Mouse (Mus musculus) forebrain, postnatal 0 days (tissue): Measurements from ENCODE around the gene Slc25a25. TPM values are rescaled to one million over a fixed set of nuclear protein-coding genes. Genes with fewer than 3 reads are reported as not detected.

Experiments used
- ATAC-seq: fragments of 200-750 bp; cut with Nextera tagmentation; 2 replicates; pipeline ENCODE4 v1.8.0; 2017; ENCODE audit warnings: mild to moderate bottlenecking, moderate library complexity
- DNase-seq: peaks from one replicate; pipeline ENCODE4 v3.0.0-alpha.2; 2015
- H3K27ac ChIP-seq: fragments of 300-500 bp; sonication (generic); 2 replicates; pipeline ENCODE4 v1.5.1; 2014; ENCODE audit warnings: low read depth, mild to moderate bottlenecking, antibody characterized with exemption, low read length, moderate library complexity, mixed read lengths
- H3K27me3 ChIP-seq: fragments of 300-500 bp; sonication (generic); 2 replicates; pipeline ENCODE4 v1.6.1; 2014; ENCODE audit warnings: mild to moderate bottlenecking, low read length, mixed read lengths; ENCODE audit not compliant: insufficient read depth
- H3K36me3 ChIP-seq: fragments of 300-500 bp; sonication (generic); 2 replicates; pipeline ENCODE4 v1.6.1; 2014; ENCODE audit warnings: mild to moderate bottlenecking, moderate library complexity; ENCODE audit not compliant: insufficient read depth
- H3K4me1 ChIP-seq: fragments of 300-500 bp; sonication (generic); 2 replicates; pipeline ENCODE4 v1.6.1; 2014; ENCODE audit warnings: antibody characterized with exemption; ENCODE audit not compliant: insufficient read depth
- H3K4me2 ChIP-seq: fragments of 300-500 bp; sonication (generic); 2 replicates; pipeline ENCODE4 v1.6.1; 2014; ENCODE audit warnings: low read depth, mild to moderate bottlenecking, moderate library complexity
- H3K4me3 ChIP-seq: fragments of 300-500 bp; sonication (generic); 2 replicates; pipeline ENCODE4 v1.5.1; 2014; ENCODE audit warnings: low read depth, low read length, mixed read lengths
- H3K9ac ChIP-seq: fragments of 300-500 bp; sonication (generic); 2 replicates; pipeline ENCODE4 v1.6.1; 2014; ENCODE audit warnings: mild to moderate bottlenecking
- H3K9me3 ChIP-seq: fragments of 300-500 bp; sonication (generic); 2 replicates; pipeline ENCODE4 v1.6.1; 2016; ENCODE audit warnings: low read length
- CTCF ChIP-seq: sonication (generic); IDR thresholded peaks from 2 replicates; pipeline ENCODE4 v1.5.1; 2016; ENCODE audit warnings: antibody characterized with exemption, control low read depth, low read depth
- WGBS: fragments of 180-500 bp; shearing (Covaris S2); extraction: QIAGEN DNeasy Blood & Tissue Kit; methylation state at CpG from one replicate; pipeline ENCODE4 v1.1.7; 2014; 5-methylcytosine and 5-hydroxymethylcytosine counted together
- polyA plus RNA-seq: library from polyadenylated mRNA; unstranded; fragments of >200 nt; fragmentation: Nextera tagmentation; extraction: Ambion mirVana; gene quantifications from 2 replicates; pipeline ENCODE4 v1.2.1, GENCODE M21; 2015
- total RNA-seq: library from RNA; depleted of rRNA; stranded (reverse); fragments of >200 nt; gene quantifications from 2 replicates; pipeline ENCODE4 v1.2.3, GENCODE M21; 2014

The Slc25a25 gene
- total and polyA plus RNA-seq, 2 experiments from 2014 or later, result 40.9 to 62.5 TPM

DNA sequence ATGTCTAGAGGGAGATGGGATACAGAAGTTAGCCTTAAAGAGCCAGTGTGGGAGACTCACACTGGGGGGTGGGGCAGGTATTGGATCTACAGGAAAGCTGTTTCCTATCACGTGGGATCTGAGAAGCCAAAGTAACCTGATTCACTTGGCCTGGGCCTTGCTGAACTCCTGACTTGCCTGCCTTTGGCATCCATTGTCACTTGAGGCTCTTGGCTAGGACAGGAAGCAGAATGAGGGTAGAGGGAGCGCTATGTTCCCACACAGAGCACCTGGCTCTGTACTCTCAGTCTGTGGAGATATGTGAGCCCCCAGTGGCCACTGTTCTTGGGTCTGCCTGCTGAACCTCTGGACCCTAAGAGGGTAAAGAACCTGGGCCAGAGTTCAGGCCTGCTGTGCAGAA, 34.7 kb downstream of the Slc25a25 start:
- Histone ChIP-seq H3K36me3 (peaks cover 74% of the 10 kb centered on the region), H3K4me1 (no peaks in the 10 kb centered on the region), H3K27me3 (no peaks in the 10 kb centered on the region), H3K9me3 (no peaks in the 10 kb centered on the region), H3K27ac (no peak overlapping the region), H3K4me3 (no peak overlapping the region), H3K9ac (no peak overlapping the region), H3K4me2 (no peak overlapping the region)
- ATAC-seq (no peak), DNase-seq (no peak)
- no peak for TF ChIP-seq CTCF
- 87% methylated on average over 2 of the region's 2 CpGs for WGBS

DNA sequence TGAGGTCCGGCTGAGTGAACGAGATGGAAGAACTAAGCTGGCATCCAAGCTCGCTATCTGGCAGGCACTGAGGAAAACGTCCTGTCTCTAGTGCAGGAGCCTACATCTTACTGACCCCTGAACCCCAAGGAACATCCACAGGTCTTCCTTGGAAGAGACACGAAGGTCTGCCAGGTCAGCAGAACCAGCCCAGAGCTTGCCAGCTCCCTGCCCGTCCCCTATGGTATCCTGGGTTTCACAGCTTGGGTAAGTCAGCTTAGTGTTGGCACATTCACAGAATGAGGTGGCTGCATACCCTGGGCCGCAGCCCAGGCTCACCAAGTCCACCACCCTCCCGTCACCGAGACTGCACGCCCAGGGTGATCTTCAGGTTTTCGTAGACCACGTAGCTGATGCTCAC, 35.4 kb downstream of the Slc25a25 start:
- no peaks in the 10 kb centered on the region for H3K27me3 ChIP-seq
- H3K4me3 ChIP-seq, result no peak overlapping the region
- WGBS, result 93% methylated on average over 12 of the region's 12 CpGs
- DNase-seq (no peak), ATAC-seq (no peak)
- no peaks in the 10 kb centered on the region for H3K9me3 ChIP-seq
- TF ChIP-seq CTCF, result no peak
- H3K9ac ChIP-seq, result no peak overlapping the region
- H3K4me2 ChIP-seq, result no peak overlapping the region
- H3K4me1 ChIP-seq, result no peaks in the 10 kb centered on the region
- no peak overlapping the region for H3K27ac ChIP-seq
- peaks cover 68% of the 10 kb centered on the region for H3K36me3 ChIP-seq

DNA sequence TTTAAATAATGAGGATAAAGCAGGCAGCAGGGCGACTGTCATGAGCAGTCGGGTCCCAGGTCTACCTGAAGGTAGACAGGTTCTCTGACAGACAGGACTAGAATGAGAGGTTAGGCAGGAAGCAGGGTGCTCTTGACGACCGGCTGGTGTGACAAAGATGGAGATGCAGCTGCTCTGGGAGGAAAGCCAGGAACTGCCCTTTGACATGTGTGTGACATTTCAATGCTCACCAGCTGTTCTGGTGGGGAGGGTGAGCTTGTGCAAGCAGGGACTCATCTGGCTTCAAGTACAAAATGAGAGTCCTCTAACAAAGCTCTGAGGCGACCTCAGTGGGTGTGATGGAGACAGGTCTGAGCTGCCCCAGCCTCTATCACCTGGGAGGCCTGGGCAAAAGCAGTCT, 37.3 kb downstream of the Slc25a25 start:
- H3K4me2 ChIP-seq, result no peak overlapping the region
- H3K4me3 ChIP-seq, result no peak overlapping the region
- no peaks in the 10 kb centered on the region for H3K27me3 ChIP-seq
- WGBS, result 68% methylated on average over 5 of the region's 5 CpGs
- no peak overlapping the region for H3K27ac ChIP-seq
- TF ChIP-seq CTCF, result no peak
- peaks cover 50% of the 10 kb centered on the region for H3K36me3 ChIP-seq
- no peak overlapping the region for H3K9ac ChIP-seq
- no peaks in the 10 kb centered on the region for H3K9me3 ChIP-seq
- H3K4me1 ChIP-seq, result no peaks in the 10 kb centered on the region
- no peak for ATAC-seq
- no peak for DNase-seq

DNA sequence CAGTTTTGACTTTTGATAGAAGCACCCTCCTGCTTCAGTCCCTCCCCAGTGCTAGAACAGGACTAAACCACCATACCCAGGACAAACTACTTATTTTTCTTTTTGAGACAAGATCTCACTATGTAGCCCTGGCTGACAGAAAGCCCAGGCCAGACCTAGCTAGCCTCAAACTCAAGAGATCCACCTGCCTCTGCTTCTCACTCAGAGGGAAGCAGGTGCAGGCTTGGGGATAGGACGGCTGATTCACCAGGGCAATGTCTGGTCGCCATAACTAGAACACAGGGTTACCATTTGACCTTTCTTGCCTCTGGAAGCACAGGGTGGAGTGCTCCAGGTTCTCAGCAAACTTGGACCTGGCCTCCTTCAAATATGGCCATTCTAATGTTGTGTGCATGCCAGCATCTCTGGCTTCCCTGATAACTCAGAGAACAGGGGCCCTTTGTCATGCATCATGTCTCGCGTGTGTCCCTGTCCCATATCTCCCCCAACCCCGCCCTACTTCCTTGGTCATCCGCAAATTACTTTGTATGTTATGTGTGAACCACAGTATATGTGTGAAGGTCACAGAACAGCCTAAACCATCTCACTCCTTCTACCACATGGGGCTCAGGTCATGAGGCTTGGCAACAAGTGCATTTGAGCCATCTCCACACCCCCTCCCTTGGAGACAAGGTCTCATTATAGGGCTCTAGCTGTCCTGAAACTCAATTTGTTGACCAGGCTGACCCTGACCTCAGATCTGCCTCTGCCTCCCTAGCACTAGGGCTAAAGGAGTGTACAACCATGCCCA, 38.3 kb downstream of the Slc25a25 start:
- WGBS, result 92% methylated on average over 6 of the region's 6 CpGs
- H3K4me2 ChIP-seq, result no peak overlapping the region
- no peak overlapping the region for H3K9ac ChIP-seq
- H3K9me3 ChIP-seq, result no peaks in the 10 kb centered on the region
- DNase-seq, result no peak
- H3K27ac ChIP-seq, result no peak overlapping the region
- TF ChIP-seq CTCF, result no peak
- H3K4me3 ChIP-seq, result no peak overlapping the region
- peaks cover 40% of the 10 kb centered on the region for H3K36me3 ChIP-seq
- H3K4me1 ChIP-seq, result no peaks in the 10 kb centered on the region
- no peak for ATAC-seq
- no peaks in the 10 kb centered on the region for H3K27me3 ChIP-seq

DNA sequence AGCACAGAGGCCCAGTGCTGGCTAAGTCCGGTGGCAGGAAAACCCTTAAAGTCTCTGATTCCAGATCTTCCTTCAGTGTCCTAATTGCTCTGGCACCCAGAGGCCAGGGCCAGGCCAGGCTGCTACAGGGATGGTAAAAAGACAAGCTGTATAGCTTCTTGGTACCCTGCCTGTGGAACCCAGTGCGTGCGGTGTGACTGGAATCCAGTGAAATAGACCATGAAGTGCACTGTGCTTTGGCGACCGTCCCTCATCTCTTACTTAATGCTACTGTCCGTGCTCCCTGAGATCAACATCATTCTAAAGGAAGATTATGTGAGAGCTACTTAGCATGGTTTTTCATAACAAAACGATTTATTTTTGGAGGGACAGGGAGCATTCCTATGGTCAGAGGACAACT, 39.8 kb downstream of the Slc25a25 start:
- H3K4me1 ChIP-seq, result no peaks in the 10 kb centered on the region

DNA sequence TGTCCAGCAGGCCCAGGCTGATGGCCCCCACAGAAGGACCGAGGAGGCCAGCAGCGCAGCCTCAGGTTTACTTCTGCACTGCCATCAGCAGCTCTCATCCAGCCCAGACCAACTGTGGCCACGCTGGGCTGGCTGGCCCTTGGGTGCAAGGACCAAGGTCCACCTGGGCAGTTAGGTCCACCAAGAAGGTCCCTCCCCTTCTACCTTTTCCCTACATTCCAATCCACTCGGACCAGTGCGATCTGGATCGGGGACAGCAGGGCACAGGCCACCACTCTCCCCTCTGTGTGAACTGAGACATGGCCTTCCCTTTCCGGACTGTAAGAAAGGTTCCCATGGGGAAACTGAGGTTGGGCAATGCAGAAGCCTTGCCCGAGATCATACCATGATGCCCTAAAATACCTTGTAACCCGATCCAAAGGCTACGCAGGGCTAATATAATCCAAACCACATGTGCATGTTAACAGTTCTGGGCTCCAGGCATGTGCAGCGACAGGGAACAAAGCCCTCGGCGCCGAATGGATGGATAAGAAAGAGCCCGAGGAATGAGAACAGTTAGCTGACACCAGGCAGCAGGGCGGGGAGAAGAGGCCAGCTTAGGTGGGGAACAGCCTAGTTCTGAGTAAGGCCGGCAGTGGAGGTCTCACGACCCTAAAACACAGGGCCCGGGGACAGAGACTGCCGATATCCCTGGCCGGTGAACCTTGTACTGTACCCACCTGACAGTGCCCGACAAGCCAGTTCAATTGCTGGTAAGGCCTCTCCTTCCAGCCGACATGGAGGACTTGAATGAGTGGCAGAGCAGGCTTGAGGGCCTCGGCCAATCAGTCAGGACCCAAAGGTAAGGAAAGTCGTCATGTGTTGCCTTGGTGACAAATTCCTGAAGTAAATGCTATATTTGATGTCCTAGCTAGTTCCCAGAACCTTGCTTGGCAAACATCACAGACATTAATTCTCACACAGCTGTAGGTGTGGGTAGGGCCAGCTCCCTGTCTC, 42.5 kb downstream of the Slc25a25 start:
- DNase-seq, result no peak
- WGBS, result 71% methylated on average over 25 of the region's 25 CpGs
- no peak for TF ChIP-seq CTCF
- H3K36me3 ChIP-seq, result no peaks in the 10 kb centered on the region; the same call in 1 of the 2 replicates
- no peak overlapping the region for H3K27ac ChIP-seq
- no peak overlapping the region for H3K4me2 ChIP-seq
- no peaks in the 10 kb centered on the region for H3K9me3 ChIP-seq
- no peak overlapping the region for H3K9ac ChIP-seq
- no peak for ATAC-seq
- H3K27me3 ChIP-seq, result no peaks in the 10 kb centered on the region
- H3K4me3 ChIP-seq, result no peak overlapping the region
- no peaks in the 10 kb centered on the region for H3K4me1 ChIP-seq

More for the DNA sequence above, 39.8 kb downstream of the Slc25a25 start:
- H3K27me3 ChIP-seq, result no peaks in the 10 kb centered on the region
- TF ChIP-seq CTCF, result no peak
- DNase-seq (no peak), ATAC-seq (no peak)
- H3K9me3 ChIP-seq, result no peaks in the 10 kb centered on the region
- no peak overlapping the region for H3K4me3 ChIP-seq
- H3K27ac ChIP-seq, result no peak overlapping the region
- no peak overlapping the region for H3K4me2 ChIP-seq
- H3K36me3 ChIP-seq, result peaks cover 25% of the 10 kb centered on the region
- H3K9ac ChIP-seq, result no peak overlapping the region
- WGBS, result 81% methylated on average over 7 of the region's 7 CpGs
